Mouse (Mus musculus) spleen, adult 2 months (tissue): ENCODE results near the gene Hoxd8.

Source experiments
- CTCF ChIP-seq: fragments of 200-500 bp; IDR thresholded peaks from 2 replicates; pipeline ENCODE4 v1.5.1; 2011; ENCODE audit warnings: mild to moderate bottlenecking, inconsistent platforms; ENCODE audit not compliant: insufficient read depth, insufficient read length, insufficient replicate concordance; ENCODE audit errors: extremely low read depth
- POLR2A ChIP-seq: fragments of 200-500 bp; IDR thresholded peaks from 2 replicates; pipeline ENCODE4 v1.6.1; 2011; ENCODE audit warnings: low read depth, low read length, inconsistent platforms

- TF ChIP-seq CTCF: no peak
- TF ChIP-seq POLR2A: no peak
Observed at GRCm38 (mm10) chr2:74753711-74754110, 49.3 kb downstream of the Hoxd8 start.
